Mouse (Mus musculus): ENCODE data around the gene Adra2b. TPM values are rescaled to one million over a fixed set of nuclear protein-coding genes. Genes with fewer than 3 reads are reported as not detected.

The Adra2b gene
- polyA plus RNA-seq (2016; fragmentation: Nextera tagmentation; extraction: Ambion mirVana), result 1.3 TPM in 2 replicates

- H3K9me3 ChIP-seq, result no peaks in the 10 kb centered on the region
- peak; percentile 69 for ATAC-seq (ENCODE audit: low FRiP score, low read depth)
- H3K36me3 ChIP-seq, result no peaks in the 10 kb centered on the region
- peak within 1 kb of the TSS; percentile 13; the same call in 1 of the 2 replicates for H3K9ac ChIP-seq
- no peak within 1 kb of the TSS for H3K27ac ChIP-seq
- peaks cover 76% of the 10 kb centered on the region for H3K27me3 ChIP-seq (replicated peaks)
- WGBS, result under 1% methylated on average over 49 of the region's 49 CpGs
- peaks cover 14% of the 10 kb centered on the region for H3K4me1 ChIP-seq
- H3K4me2 ChIP-seq (replicated peaks), result peak within 1 kb of the TSS; percentile 74
- H3K4me3 ChIP-seq, result peak within 1 kb of the TSS; percentile 36
Measured at GRCm38 (mm10) chr2:127362459-127363281, at the start of gene Adra2b. Gene Adra2b, plus strand, starts transcription at chr2:127363208.

GRCm38 (mm10) chr2:127313878-127314277, 49.1 kb upstream of the Adra2b start:
- WGBS, result 60% methylated on average over 4 of the region's 4 CpGs
- no peak overlapping the region for H3K27ac ChIP-seq
- H3K9ac ChIP-seq, result no peak overlapping the region
- H3K4me3 ChIP-seq, result no peak overlapping the region
- no peaks in the 10 kb centered on the region for H3K27me3 ChIP-seq (replicated peaks)
- no peaks in the 10 kb centered on the region for H3K4me1 ChIP-seq
- ATAC-seq (ENCODE audit: low FRiP score, low read depth), result no peak
- H3K9me3 ChIP-seq, result no peaks in the 10 kb centered on the region
- H3K4me2 ChIP-seq (replicated peaks), result no peak overlapping the region
- H3K36me3 ChIP-seq, result no peaks in the 10 kb centered on the region

- H3K36me3 ChIP-seq, result no peaks in the 10 kb centered on the region
- H3K4me1 ChIP-seq, result no peaks in the 10 kb centered on the region
- no peaks in the 10 kb centered on the region for H3K9me3 ChIP-seq
- ATAC-seq (ENCODE audit: low FRiP score, low read depth), result no peak
- 79% methylated on average over 6 of the region's 6 CpGs for WGBS
- no peak overlapping the region for H3K9ac ChIP-seq
- H3K27ac ChIP-seq, result no peak overlapping the region
- H3K4me3 ChIP-seq, result no peak overlapping the region
- no peaks in the 10 kb centered on the region for H3K27me3 ChIP-seq (replicated peaks)
- no peak overlapping the region for H3K4me2 ChIP-seq (replicated peaks)
Measured at GRCm38 (mm10) chr2:127314467-127315154, 48.4 kb upstream of the Adra2b start.

- H3K36me3 ChIP-seq, result no peaks in the 10 kb centered on the region
- ATAC-seq (ENCODE audit: low FRiP score, low read depth), result no peak
Measured at GRCm38 (mm10) chr2:127315155-127315470, 47.9 kb upstream of the Adra2b start.

GRCm38 (mm10) chr2:127316431-127316830, 46.6 kb upstream of the Adra2b start:
- Histone ChIP-seq H3K36me3 (no peaks in the 10 kb centered on the region), H3K27ac (no peak overlapping the region), H3K27me3 (replicated peaks) (no peaks in the 10 kb centered on the region), H3K4me1 (no peaks in the 10 kb centered on the region), H3K9me3 (no peaks in the 10 kb centered on the region), H3K4me2 (replicated peaks) (no peak overlapping the region), H3K9ac (no peak overlapping the region), H3K4me3 (no peak overlapping the region)
- ATAC-seq (ENCODE audit: low FRiP score, low read depth), result no peak
- WGBS, result 77% methylated on average over 5 of the region's 5 CpGs

More at GRCm38 (mm10) chr2:127315155-127315470, 47.9 kb upstream of the Adra2b start:
- no peaks in the 10 kb centered on the region for H3K27me3 ChIP-seq (replicated peaks)
- no peaks in the 10 kb centered on the region for H3K4me1 ChIP-seq
- no peaks in the 10 kb centered on the region for H3K9me3 ChIP-seq
- H3K27ac ChIP-seq, result no peak overlapping the region
- H3K4me3 ChIP-seq, result no peak overlapping the region
- WGBS, result 94% methylated on average over 1 of the region's 1 CpGs
- no peak overlapping the region for H3K9ac ChIP-seq
- no peak overlapping the region for H3K4me2 ChIP-seq (replicated peaks)

GRCm38 (mm10) chr2:127318136-127318535, 44.9 kb upstream of the Adra2b start:
- no peaks in the 10 kb centered on the region for H3K27me3 ChIP-seq (replicated peaks)
- no peaks in the 10 kb centered on the region for H3K4me1 ChIP-seq
- WGBS, result 89% methylated on average over 4 of the region's 4 CpGs
- H3K27ac ChIP-seq, result no peak overlapping the region
- H3K4me3 ChIP-seq, result no peak overlapping the region
- no peak overlapping the region for H3K4me2 ChIP-seq (replicated peaks)
- H3K9ac ChIP-seq, result no peak overlapping the region
- H3K36me3 ChIP-seq, result no peaks in the 10 kb centered on the region
- ATAC-seq (ENCODE audit: low FRiP score, low read depth), result no peak
- no peaks in the 10 kb centered on the region for H3K9me3 ChIP-seq

GRCm38 (mm10) chr2:127319071-127319470, 43.9 kb upstream of the Adra2b start:
- Histone ChIP-seq H3K4me1 (no peaks in the 10 kb centered on the region), H3K27ac (no peak overlapping the region), H3K27me3 (replicated peaks) (no peaks in the 10 kb centered on the region), H3K4me2 (replicated peaks) (no peak overlapping the region), H3K9ac (no peak overlapping the region), H3K36me3 (no peaks in the 10 kb centered on the region), H3K9me3 (no peaks in the 10 kb centered on the region), H3K4me3 (no peak overlapping the region)
- 80% methylated on average over 4 of the region's 4 CpGs for WGBS
- ATAC-seq (ENCODE audit: low FRiP score, low read depth), result no peak

GRCm38 (mm10) chr2:127322671-127323285, 40.2 kb upstream of the Adra2b start:
- Histone ChIP-seq H3K36me3 (no peaks in the 10 kb centered on the region), H3K9ac (no peak overlapping the region), H3K4me3 (no peak overlapping the region), H3K4me2 (replicated peaks) (no peak overlapping the region), H3K4me1 (no peaks in the 10 kb centered on the region), H3K27me3 (replicated peaks) (no peaks in the 10 kb centered on the region), H3K9me3 (no peaks in the 10 kb centered on the region), H3K27ac (no peak overlapping the region)
- ATAC-seq (ENCODE audit: low FRiP score, low read depth), result no peak
- 76% methylated on average over 6 of the region's 6 CpGs for WGBS

GRCm38 (mm10) chr2:127323667-127324066, 39.3 kb upstream of the Adra2b start:
- no peak overlapping the region for H3K4me3 ChIP-seq
- no peak overlapping the region for H3K4me2 ChIP-seq (replicated peaks)
- H3K36me3 ChIP-seq, result no peaks in the 10 kb centered on the region
- 82% methylated on average over 1 of the region's 1 CpGs for WGBS
- no peaks in the 10 kb centered on the region for H3K27me3 ChIP-seq (replicated peaks)
- no peaks in the 10 kb centered on the region for H3K4me1 ChIP-seq
- H3K9me3 ChIP-seq, result no peaks in the 10 kb centered on the region
- H3K9ac ChIP-seq, result no peak overlapping the region
- H3K27ac ChIP-seq, result no peak overlapping the region
- ATAC-seq (ENCODE audit: low FRiP score, low read depth), result no peak

- Histone ChIP-seq H3K9me3 (no peaks in the 10 kb centered on the region), H3K27ac (no peak overlapping the region), H3K36me3 (no peaks in the 10 kb centered on the region), H3K4me2 (replicated peaks) (no peak overlapping the region), H3K9ac (no peak overlapping the region), H3K4me1 (no peaks in the 10 kb centered on the region), H3K4me3 (no peak overlapping the region), H3K27me3 (replicated peaks) (no peaks in the 10 kb centered on the region)
- no peak for ATAC-seq (ENCODE audit: low FRiP score, low read depth)
- 69% methylated on average over 7 of the region's 7 CpGs for WGBS
Measured at GRCm38 (mm10) chr2:127324456-127324855, 38.6 kb upstream of the Adra2b start.

GRCm38 (mm10) chr2:127328090-127328851, 34.7 kb upstream of the Adra2b start:
- no peak overlapping the region for H3K9ac ChIP-seq
- H3K27me3 ChIP-seq (replicated peaks), result no peaks in the 10 kb centered on the region; the same call in 1 of the 2 replicates

More at GRCm38 (mm10) chr2:127328090-127328851, 34.7 kb upstream of the Adra2b start:
- no peak for ATAC-seq (ENCODE audit: low FRiP score, low read depth)
- no peak overlapping the region for H3K4me3 ChIP-seq
- no peaks in the 10 kb centered on the region for H3K9me3 ChIP-seq
- H3K4me2 ChIP-seq (replicated peaks), result no peak overlapping the region
- H3K27ac ChIP-seq, result no peak overlapping the region
- no peaks in the 10 kb centered on the region for H3K4me1 ChIP-seq
- H3K36me3 ChIP-seq, result no peaks in the 10 kb centered on the region
- WGBS, result 77% methylated on average over 12 of the region's 12 CpGs
